Mouse (Mus musculus): ENCODE data around the gene Igfbp4.

DNA sequence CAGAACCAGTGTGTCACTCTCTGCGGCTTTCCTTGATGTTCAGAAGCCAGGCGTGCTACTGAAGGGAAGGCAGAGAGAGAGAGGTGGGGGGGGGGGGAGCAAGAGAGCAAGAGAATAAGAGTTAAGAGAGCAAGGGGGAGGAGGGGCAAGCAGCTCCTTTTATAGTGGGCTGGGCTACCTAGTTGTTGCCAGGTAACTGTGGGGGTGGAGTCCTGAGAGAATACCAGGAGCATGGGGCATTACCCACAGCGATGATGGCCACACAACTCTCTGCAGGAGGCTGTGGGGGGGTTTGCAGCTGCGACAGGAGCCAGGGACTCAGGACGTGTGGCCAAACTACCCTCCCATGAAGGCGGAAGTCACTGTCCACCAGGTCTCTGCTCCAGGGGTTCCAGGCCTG is 15.2 kb upstream of the Igfbp4 start:
- TF ChIP-seq CTCF (IDR thresholded peaks at IDR 0.05; ENCODE audit: extremely low read depth, insufficient read depth, insufficient read length, insufficient replicate concordance): no peak
- no peak for TF ChIP-seq POLR2A (IDR thresholded peaks at IDR 0.05; ENCODE audit: low read depth, low read length)
